Mouse (Mus musculus): Measurements from ENCODE around the gene Farp1. TPM values are rescaled to one million over a fixed set of nuclear protein-coding genes. Genes with fewer than 3 reads are reported as not detected.
"Not testable (repeated sequence)": the region's sequence is repeated elsewhere in the genome, so short reads cannot be mapped to it uniquely, and the experiment has no call there.

Farp1 gene
- total RNA-seq, 2 experiments from 2014 or later: 126 to 130 TPM

- DNase-seq (ENCODE audit: low spot score in 2 of 2); intact Hi-C loops (cut with DNase I): not testable (repeated sequence)
Observed at GRCm38 (mm10) chr14:121051002-121051401, 16.0 kb downstream of the Farp1 start.

- DNase-seq (ENCODE audit: low spot score in 2 of 2): no peak
Observed at GRCm38 (mm10) chr14:121053020-121053518, 18.1 kb downstream of the Farp1 start.

GRCm38 (mm10) chr14:121054062-121054461 is 19.1 kb downstream of the Farp1 start:
- intact Hi-C loops (cut with DNase I): no loop called here
- DNase-seq (ENCODE audit: low spot score in 2 of 2): no peak

More at GRCm38 (mm10) chr14:121053020-121053518, 18.1 kb downstream of the Farp1 start:
- intact Hi-C loops (cut with DNase I): no loop called here

GRCm38 (mm10) chr14:121057750-121058149 is 22.8 kb downstream of the Farp1 start:
- DNase-seq (ENCODE audit: low spot score in 2 of 2): no peak
- intact Hi-C loops (cut with DNase I): no loop called here

- no peak for DNase-seq (ENCODE audit: low spot score in 2 of 2)
- intact Hi-C loops (cut with DNase I): no loop called here
Observed at GRCm38 (mm10) chr14:121058481-121058880, 23.5 kb downstream of the Farp1 start.

- intact Hi-C loops (cut with DNase I): no loop called here
- DNase-seq (ENCODE audit: low spot score in 2 of 2): no peak
Observed at GRCm38 (mm10) chr14:121059266-121059665, 24.3 kb downstream of the Farp1 start.

- DNase-seq (ENCODE audit: low spot score in 2 of 2): no peak
- intact Hi-C loops (cut with DNase I): no loop called here
Observed at GRCm38 (mm10) chr14:121060484-121060883, 25.5 kb downstream of the Farp1 start.

GRCm38 (mm10) chr14:121061686-121062085 is 26.7 kb downstream of the Farp1 start:
- intact Hi-C loops (cut with DNase I): loop anchor here (1.0 kb wide), 1 partner anchor 12 kb away; no protein-coding TSS in a partner anchor
- DNase-seq (ENCODE audit: low spot score in 2 of 2): peak in 1 of 2 experiments; percentile 55

- DNase-seq (ENCODE audit: low spot score in 2 of 2): peak; percentile 61 to 81
- intact Hi-C loops (cut with DNase I): loop anchor here (1.0 kb wide), 1 partner anchor 11 kb away; no protein-coding TSS in a partner anchor
Observed at GRCm38 (mm10) chr14:121062238-121063082, 27.5 kb downstream of the Farp1 start.

- intact Hi-C loops (cut with DNase I): no loop called here
- DNase-seq (ENCODE audit: low spot score in 2 of 2): no peak
Observed at GRCm38 (mm10) chr14:121064726-121065125, 29.7 kb downstream of the Farp1 start.

GRCm38 (mm10) chr14:121073093-121073866 is 38.3 kb downstream of the Farp1 start:
- intact Hi-C loops (cut with DNase I): loop anchor here (1.0 kb wide), 1 partner anchor 11 kb away; no protein-coding TSS in a partner anchor
- no peak for DNase-seq (ENCODE audit: low spot score in 2 of 2)

GRCm38 (mm10) chr14:121074197-121074734 is 39.3 kb downstream of the Farp1 start:
- peak; percentile 31 to 81 for DNase-seq (ENCODE audit: low spot score in 2 of 2)
- intact Hi-C loops (cut with DNase I): no loop called here

- no peak for DNase-seq (ENCODE audit: low spot score in 2 of 2)
- intact Hi-C loops (cut with DNase I): no loop called here
Observed at GRCm38 (mm10) chr14:121080739-121081138, 45.7 kb downstream of the Farp1 start.

GRCm38 (mm10) chr14:121082341-121082740 is 47.3 kb downstream of the Farp1 start:
- DNase-seq (ENCODE audit: low spot score in 2 of 2): peak; percentile 63 to 93
- intact Hi-C loops (cut with DNase I): no loop called here

- intact Hi-C loops (cut with DNase I): no loop called here
- no peak for DNase-seq (ENCODE audit: low spot score in 2 of 2)
Observed at GRCm38 (mm10) chr14:121082793-121083192, 47.8 kb downstream of the Farp1 start.

- intact Hi-C loops (cut with DNase I): no loop called here
- no peak for DNase-seq (ENCODE audit: low spot score in 2 of 2)
Observed at GRCm38 (mm10) chr14:121083352-121083751, 48.4 kb downstream of the Farp1 start.

GRCm38 (mm10) chr14:121092517-121092916 is 57.5 kb downstream of the Farp1 start:
- no peak for DNase-seq (ENCODE audit: low spot score in 2 of 2)
- intact Hi-C loops (cut with DNase I): no loop called here

GRCm38 (mm10) chr14:121093860-121094259 is 58.9 kb downstream of the Farp1 start:
- intact Hi-C loops (cut with DNase I): no loop called here
- DNase-seq (ENCODE audit: low spot score in 2 of 2): no peak

GRCm38 (mm10) chr14:121097640-121098435 is 62.8 kb downstream of the Farp1 start:
- intact Hi-C loops (cut with DNase I): no loop called here
- DNase-seq (ENCODE audit: low spot score in 2 of 2): no peak
